Mouse (Mus musculus) bone marrow, adult 2 months (tissue): ENCODE data around the gene Scn1b.

Source experiments
- CTCF ChIP-seq: fragments of 200-500 bp; IDR thresholded peaks from 2 replicates; pipeline ENCODE4 v1.5.1; 2011; ENCODE audit warnings: low read length, control low read depth; ENCODE audit not compliant: control insufficient read depth, insufficient read depth
- POLR2A ChIP-seq: fragments of 200-500 bp; IDR thresholded peaks from 2 replicates; pipeline ENCODE4 v1.6.1; 2011; ENCODE audit warnings: low read depth, mild to moderate bottlenecking, control low read depth, low read length, borderline replicate concordance; ENCODE audit not compliant: control insufficient read depth

DNA sequence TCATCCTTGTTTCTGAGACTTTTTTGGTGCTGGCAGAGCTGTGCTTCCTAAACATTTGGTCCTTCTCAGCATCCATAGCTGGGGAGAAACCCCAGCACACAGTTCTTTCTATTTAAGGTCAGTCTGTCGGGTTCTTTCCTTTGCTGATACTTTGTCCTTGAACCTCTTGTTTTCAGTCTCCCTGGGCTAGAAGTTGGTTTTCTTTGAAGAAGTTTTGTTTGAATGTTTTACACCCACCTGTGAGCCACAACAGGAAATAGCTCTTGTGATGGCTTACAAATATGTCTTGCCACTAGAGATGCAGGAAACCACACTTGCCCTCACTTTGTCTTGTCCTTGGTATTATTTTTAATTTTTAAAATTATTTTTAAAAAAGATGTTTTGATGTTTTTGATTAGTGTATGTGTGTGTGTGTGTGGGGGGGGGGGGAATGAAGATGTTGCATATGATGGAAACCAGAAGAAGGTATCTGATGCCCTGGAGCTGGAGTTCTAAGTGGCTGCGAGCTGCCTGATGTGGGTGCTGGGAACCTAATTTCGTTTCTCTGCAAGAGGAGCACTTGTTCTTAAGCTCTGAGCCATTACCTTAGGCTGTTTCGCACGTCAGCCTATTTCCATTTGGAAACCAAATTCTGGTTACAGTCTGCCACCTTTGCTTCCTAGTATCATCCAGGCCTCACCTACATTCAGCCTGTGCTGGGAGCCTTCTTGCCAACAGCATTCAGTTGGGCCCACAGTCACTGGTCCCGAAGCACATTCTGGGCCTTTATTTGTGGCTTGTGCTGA is 26.9 kb upstream of the Scn1b start:
- TF ChIP-seq POLR2A (no peak), CTCF (no peak)
